Mouse (Mus musculus): ENCODE measurements around the gene Trim8. TPM values are rescaled to one million over a fixed set of nuclear protein-coding genes. Genes with fewer than 3 reads are reported as not detected.
A peak's percentile ranks its signal among the peaks of the same experiment; 100 is the strongest.

Gene Trim8
- total RNA-seq, 2 experiments from 2014 or later, result 47.3 to 53.3 TPM

DNA sequence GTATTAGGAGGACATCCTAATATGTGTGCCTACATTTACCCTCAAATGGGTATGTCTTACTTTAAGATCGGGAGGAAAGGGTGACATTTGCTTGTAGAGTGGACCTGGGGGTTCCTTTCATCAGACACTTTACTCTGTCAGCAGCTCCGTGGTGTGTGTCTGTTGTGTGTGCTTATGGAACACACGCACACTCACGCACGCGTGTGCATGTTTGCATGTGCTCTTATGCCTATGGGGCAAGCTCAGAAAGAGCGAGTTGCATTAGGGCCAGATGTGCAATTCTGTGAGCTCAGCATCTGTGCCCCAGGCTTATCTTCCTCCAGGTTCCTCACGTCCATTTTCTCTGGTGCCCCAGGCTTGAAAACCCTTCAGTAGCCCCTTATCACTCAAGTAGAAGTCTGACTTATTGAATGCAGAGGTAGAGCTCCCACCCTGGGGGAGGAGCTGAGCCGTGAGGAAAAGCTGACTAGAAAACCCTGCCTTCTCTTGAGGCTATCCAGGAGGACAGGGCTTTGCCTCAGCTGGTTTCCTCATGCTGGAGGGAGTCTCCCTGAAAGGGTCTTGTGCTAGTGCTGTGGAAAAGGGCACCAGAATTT is 3.4 kb downstream of the Trim8 start:
- DNase-seq, result peak in 1 of 2 experiments; percentile 12

DNA sequence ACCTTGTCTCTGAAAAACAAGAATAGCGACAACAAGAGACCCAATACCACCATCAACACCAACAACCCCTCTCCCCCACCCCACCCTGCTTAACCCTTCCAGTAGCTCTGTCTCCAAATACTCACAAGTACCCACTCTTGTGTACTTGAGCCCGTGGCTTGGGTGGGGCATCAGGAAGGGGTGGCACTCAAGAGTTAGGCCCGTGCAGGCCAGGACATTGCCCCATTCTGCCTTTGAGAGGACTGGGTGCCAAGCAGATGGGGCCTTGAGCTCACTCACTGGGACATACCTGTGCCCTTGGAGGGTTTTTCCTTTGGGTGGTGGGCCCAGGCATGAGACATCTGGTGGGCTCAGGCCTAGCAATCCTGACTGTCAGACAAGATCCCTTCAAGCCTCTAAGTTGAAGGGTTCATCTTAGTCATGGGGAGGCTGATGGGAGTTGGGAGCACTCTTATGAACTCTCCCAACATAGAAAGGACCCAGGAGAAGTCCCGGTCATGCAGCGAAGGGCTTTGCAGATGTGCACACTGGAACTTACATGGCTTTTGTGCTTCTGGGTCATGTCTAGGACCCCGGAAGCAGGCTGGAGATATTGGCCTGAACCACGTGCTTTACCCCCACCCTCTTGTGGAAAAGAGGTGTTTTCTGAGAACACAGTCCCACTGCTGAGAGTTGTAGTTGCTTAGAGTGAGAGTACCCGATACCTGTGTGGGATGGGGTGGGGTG is 4.3 kb downstream of the Trim8 start:
- peak in 1 of 2 experiments; percentile 6 for DNase-seq

DNA sequence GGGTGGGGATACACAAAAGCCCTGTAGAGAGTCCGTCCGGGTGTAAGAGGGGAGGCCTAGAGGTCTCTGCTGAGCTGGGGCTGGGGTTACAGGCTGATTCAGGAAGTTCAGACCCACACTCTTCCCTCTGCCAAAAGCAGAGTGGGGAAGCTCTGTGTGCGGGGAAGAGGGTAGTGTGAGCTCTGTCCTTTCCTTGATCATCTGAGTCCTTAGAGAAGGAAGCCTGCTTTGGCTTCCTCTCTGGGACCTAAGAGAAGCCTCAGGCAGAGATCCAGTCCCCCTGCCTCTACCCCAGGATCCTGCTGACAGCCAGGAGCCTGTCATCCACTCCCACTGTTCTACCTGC is 4.8 kb downstream of the Trim8 start:
- peak in 1 of 2 experiments; percentile 5 for DNase-seq

DNA sequence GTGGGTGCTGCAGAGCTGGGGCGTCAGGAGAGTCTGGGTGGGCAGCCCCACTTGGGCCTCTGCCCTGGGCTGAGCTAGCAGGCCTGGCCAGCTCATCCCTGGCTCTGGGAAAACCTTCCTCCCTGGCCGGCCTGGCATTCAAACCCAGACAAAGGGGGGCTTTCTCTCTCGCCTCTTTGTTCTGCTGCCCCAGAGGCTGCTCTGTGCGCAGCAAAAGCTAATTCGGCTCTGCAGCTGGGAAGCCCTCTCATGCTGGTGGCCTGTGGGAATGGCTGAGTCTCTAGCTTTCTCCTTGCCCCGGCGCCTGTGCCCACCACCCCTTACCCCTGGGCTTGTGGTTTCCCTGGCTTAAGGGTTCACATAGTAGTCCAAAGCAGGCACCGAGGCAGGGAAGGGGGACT is 5.7 kb downstream of the Trim8 start:
- peak in 1 of 2 experiments; percentile 7 for DNase-seq

DNA sequence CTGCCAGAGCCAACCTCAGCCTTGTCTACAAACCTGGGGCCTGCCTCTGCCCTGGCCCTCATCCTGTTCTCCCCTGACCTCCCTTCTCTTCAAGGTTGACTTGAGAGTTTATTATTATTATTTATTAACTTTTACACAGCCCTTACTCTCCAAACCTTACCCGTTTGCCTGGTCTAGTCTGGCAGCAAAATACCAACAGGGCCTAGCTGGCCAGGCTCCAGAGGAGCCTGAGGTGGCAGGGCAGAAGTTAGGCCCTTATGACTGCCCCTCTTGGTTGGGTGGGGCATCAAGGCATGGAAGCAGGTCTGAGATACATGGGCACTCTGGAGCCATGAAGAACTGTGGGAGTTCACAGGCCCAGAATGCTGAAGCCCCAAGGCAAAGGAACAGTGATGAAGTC is 6.3 kb downstream of the Trim8 start:
- DNase-seq, result peak in 1 of 2 experiments; percentile 37

DNA sequence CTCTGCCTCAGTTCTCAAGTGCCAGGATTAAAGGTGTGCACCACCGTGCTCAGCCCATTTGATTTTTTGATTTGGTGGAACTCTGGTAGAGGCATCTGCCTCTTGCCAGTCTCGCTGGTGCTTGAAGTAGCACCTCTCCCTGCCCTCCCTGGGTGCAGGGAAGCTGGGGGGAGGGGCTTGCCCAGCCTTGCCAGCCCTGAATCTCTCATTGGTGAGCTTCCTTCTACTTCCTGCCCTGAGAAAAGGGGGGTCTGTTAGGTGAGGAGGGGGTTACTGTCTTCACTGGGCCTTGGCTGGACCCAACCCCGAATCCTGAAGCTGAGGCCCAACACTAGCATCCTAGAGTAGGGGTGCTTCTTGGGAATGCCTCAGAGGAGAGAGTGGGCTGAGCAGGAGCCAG is 7.2 kb downstream of the Trim8 start:
- DNase-seq, result peak in 1 of 2 experiments; percentile 52

DNA sequence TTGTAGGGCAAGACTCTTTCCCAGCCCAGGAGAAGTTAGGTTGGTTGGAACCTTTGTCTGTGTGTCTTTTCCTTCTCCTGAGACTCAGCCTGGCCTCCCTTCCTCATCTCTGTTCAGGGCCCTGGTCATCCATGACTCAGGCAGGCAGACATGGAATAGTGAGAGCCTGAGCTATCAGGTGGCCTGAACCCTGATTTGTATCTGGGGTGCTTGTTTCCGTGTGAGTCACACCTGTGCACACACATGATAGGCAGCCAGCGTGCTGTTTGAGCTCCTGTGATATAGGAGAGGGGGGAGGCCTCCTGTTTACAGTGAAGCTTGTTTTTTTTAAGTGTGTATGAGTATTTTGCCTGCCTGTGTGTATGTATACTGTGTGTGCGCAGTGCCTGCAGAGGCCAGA is 7.7 kb downstream of the Trim8 start:
- DNase-seq, result no peak

DNA sequence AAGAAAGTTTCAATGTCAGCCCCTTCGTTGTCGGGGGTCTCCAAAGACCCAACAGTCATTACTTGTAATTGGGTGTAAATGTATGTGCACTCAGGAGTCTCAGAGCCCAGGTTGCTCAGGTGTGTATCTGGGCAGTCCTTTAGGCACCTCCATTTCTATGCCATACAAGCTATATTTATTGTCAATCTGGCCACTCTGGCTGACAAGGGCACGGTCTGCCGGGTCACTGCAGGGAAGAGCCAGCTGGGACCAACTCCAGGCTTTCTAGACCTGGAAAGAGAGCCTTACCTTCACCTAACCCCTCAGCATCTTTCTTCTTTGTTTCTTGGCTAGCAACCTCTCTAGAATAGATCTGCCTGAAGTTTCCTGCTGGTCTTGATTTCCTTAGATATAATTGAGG is 8.2 kb downstream of the Trim8 start:
- DNase-seq, result no peak

DNA sequence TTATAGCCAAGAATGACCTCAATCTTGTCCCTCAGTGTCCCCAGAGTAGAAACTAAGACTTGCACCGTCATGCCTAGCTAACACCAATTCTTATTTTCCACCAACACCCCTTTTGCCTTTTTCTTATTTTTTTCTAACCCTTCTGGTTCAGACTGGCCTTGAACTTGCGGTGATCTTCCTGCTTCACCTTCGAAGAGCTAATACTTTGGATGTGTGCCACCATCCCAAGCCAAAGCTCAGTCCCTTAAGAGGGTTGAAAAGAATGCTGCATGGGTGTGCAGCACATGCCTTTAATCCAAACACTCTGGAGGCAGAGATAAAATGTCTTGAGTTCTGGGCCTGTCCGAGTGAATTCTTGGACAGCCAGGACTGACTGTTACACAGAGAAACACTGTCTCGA is 8.9 kb downstream of the Trim8 start:
- DNase-seq, result no peak

DNA sequence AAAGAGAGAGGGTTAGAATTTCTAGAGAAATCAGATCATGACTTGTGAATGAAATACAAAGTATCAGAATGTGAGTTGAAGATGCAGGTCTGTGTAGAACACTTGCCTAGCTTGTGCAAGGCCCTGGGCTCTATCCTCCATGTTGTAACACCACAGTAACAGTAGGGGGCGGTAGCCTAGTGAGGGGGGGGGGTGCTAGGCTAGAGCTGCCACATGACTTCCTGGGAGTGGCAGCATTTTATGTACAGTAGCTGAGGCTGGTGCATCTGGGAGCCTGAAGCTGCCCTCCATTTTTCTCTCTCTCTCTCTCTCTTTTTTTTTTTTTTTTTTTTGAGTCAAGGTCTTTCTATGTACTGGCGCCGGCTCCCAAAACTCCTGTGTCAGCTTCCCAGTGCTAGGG is 9.3 kb downstream of the Trim8 start:
- DNase-seq, result no peak

DNA sequence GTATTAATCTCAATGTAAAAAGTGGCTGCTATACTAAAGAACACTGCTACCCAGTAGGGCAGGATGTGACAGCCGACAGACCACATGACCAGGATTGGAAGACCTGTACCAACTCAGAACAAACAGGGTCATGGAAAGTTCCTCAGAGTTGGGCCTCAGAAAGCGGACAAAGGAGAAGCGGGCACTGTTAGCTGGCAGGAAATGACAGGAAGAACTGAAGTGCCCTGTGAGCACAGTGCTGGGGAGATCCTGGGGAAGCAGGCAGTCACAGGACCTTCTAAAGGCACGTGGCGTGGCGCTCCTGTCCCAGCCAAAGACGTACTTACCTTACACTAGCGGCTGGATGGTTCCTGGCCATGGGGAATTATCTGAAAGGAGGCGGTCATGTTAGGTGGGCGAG is 9.8 kb downstream of the Trim8 start:
- DNase-seq, result peak in 1 of 2 experiments; percentile 42

DNA sequence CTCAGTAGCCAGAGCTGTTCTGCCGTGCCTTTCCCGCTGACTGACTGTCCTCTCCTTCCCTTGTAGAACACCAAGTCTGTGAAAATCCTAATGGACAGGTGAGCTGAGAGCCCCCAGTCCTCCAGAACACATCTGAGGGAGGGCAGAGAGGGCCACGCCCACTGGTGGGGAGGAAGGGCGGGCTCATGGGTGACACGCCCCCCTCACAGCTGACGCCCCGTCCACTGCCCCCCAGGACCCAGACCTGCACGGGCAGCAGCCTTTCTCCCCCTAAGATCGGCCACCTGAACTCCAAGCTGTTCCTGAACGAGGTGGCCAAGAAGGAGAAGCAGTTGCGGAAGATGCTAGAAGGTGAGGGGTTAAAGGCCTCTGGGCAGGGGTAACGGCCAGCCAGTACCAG is 12.9 kb downstream of the Trim8 start:
- DNase-seq, result no peak

DNA sequence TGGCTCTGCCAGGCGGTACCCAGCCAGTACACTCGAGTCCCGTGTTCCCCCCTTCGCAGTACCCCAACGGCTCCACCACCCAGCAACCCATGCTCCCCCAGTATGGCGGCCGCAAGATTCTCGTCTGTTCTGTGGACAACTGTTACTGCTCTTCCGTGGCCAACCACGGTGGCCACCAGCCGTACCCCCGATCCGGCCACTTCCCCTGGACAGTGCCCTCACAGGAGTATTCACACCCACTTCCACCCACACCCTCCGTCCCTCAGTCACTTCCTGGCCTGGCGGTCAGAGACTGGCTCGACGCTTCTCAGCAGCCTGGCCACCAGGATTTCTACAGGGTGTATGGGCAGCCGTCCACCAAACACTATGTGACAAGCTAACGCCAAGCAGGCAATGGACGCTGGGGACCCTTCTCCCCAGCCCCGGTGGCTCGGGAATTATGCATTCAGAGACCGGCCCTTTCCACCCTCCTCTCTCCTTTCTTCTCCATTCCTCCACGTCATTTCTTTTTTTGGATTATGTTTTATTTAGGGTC is 13.9 kb downstream of the Trim8 start:
- DNase-seq, result peak in 1 of 2 experiments; percentile 15

DNA sequence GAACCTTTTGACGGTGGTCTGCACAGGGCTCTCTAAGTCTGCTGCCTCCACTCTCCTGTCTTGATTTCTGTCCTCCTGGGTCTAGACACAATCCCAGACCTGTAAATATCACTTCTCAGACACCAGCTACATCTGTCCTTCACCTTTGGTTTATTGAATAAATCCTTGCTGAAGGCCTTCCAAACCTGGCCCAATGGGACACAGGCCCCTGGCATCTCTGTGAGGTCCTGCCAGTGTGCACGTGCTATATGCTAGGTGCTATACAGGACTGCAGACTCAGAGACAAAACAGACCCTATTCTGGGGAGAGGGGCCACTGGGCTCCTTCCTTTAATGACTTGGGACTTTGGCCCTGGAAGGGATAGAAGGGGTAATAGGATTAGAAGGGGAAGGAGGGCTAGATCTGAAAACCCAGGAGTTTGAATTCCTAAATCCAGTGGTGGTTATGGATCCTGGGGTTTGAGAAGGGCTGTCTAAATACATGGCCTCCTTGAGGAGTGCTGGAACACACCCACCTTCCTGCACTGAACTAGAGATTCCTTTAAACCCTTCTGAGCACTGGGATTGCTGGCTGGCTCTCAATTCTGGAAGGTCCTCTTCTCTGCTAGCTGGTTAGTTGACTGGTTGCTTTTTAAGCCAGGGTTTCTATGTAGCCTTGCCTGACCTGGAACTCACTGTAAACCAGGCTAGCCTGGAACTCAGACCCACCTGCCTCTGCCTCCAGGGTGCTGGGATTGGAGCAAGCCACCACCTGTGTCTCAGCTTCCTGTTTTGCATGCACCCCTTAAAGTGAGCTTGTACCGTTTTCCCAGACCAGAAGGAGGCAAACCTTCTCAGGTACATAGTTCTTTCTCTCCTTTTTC is 15.4 kb downstream of the Trim8 start:
- no peak for DNase-seq

DNA sequence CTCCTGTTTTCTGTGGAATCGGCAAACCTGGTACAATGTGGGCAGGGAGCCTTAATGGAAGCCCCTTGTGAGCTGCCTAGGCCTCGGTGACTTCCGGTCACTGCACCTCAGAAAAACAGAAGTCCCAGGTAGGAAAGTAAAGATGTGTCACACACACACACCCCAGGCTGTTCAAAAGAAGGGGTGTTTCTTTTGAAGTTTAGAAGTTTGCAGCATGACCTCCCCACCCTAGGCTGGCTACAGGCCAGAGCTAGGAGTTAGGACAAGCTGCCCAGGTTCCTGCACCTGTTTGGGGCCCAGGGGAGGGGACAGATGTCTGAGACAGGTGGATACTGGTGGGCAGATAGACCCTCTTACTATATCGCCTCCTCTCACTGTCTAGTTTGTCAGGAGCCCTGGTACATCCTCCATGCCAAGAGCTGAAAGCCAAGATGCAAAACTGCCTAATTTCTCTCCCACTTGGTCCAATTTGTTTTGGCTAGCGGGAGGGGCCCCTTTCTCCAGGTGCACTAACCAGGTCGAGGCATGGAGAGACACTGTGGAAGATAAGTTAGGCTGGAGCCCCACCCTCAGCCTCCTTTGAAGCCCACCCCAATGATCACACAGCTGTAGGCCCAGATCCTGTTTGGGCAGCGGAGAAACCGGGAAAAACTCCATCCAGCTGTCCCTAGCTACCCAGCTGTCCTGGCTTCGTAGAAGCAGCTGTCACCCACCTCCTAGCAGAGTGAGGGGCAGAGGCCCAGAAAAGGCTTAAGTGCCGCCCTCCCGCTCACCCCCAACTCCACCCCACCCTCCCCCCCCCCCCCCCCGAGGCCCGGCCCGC is 16.2 kb downstream of the Trim8 start:
- no peak for DNase-seq

DNA sequence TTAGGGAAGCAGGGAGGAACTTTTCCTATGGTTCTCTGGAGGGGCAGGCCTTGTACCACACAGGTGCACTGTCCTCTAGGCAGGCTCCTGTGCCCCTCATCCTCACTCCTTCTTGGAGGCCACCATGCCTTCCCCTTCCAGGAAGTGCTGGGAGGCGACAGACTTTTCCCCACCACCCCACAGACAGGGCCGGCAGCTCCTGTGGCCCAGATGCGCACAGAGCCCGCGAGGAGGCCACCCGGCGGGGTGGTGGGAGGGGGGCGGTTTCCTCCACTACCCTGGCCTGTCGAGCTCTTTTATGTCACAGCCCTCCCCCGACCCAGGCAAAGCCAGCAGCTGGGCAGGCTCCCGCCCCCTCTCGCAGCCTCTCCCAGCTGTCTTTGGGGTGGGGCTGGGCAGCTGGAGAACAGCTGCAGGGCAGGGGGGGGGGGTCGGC is 16.9 kb downstream of the Trim8 start:
- DNase-seq, result no peak

DNA sequence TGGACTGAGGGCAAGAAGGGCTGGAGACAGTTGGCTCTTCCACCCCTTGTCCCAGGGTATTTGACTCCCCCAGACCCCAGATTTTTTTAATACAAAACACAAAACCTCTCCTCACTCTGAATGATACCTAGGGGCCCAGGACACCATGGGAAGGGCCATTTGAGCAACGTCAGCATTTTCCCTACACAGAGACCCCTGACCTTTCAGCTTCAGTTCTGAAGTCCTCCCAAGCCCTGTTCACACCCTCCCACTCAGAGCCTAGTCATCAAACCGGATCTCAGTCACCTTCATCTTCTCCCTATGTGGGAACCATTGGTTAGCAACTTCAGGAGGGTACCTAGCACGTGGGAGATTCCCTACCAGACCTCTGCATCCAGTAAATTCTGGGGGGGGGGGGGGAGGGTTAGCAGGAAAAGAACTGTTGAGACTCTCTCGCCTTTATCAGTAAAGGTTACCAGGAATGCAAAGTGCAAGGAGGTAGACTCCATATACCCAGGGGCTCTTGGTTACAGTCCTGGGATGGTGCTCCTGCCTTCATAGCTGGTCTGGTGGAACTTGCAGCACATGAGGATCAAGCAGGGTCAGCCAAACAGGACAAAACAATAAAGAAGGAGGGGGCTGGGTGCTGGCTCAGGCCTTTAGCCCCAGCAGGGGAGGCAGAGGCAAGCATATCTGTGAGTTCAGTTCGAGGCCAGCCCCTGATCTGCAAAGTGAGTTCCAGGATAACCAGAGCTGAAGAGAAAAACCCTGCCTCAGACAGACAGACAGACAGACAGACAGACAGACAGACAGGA is 17.5 kb downstream of the Trim8 start:
- DNase-seq, result no peak

DNA sequence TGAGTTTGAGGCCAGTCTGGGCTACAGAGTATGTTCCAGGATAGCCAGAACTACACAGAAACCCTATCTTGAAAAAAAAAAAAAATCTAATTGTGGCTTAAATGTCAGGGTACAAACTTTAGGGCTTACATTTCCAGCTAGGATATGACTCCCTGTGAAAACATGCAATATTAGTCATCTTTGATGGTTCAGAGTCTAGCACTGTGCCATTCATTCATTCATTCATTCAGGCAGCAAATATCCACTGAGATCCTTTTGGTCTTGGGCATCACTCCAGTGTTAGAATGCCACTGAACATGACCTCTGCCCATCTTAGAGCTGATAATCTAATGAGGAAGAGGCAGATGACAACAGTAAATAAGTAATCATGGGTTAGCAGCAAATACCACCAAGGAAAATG is 20.2 kb downstream of the Trim8 start:
- peak in 1 of 2 experiments; percentile 0 for DNase-seq

DNA sequence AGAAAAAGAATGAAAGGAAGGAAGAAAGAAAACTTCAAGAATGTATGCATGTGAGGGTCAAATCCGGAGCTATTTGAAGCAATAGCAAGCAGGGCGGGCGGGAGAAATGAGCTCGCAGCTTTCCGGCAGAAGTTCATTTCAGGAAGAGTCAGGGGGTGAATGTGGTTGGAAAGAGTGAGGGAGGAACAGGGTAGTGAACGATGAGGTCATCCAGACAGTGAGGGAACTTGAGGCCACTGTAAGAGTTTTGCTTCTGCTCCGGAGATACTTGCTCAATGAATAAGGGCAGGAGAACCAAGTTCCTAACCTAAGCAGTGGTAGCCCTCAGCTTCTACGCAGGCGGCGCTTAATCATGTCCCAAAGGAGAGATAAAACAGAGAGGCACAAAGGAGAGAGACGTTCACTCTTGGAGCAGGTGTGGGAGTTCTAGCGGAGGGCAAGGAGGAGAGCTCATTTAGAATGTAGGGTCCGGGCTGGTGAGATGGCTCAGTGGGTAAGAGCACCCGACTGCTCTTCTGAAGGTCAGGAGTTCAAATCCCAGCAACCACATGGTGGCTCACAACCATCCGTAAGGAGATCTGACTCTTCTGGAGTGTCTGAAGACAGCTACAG is 21.0 kb downstream of the Trim8 start:
- DNase-seq, result no peak

DNA sequence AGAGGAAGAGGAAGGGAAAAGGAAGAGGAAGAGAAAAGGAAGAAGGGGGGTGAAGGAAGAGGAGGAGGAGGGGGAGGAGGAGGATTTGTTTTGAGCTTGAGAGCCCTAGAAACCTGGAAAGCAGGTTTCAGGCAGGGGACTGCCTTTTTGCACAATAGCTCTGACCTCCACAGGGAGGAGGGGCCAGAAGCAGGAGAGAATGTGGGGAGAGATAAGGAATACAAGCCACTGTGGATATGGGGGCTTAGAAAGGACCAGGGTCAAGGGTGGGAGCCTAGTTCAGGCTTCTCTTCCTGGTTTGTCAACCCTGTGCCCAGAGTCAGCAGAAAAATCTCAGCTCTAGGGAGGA is 21.6 kb downstream of the Trim8 start:
- no peak for DNase-seq

Data from adrenal gland, postnatal 36 days (tissue).